Mouse (Mus musculus) kidney, embryonic 16.5 days (tissue): ENCODE results near the gene Ciapin1. TPM values are rescaled to one million over a fixed set of nuclear protein-coding genes. Genes with fewer than 3 reads are reported as not detected.
A peak's percentile ranks its signal among the peaks of the same experiment; 100 is the strongest.

Experiments
- ATAC-seq: fragments of 200-750 bp; cut with Nextera tagmentation; 2 replicates; pipeline ENCODE4 v1.8.0; 2017; ENCODE audit warnings: moderate TSS enrichment; ENCODE audit not compliant: low FRiP score, low TSS enrichment
- H3K27ac ChIP-seq: fragments of 300-500 bp; sonication (generic); 2 replicates; pipeline ENCODE4 v1.5.1; 2014; ENCODE audit warnings: low read length
- H3K27me3 ChIP-seq: fragments of 300-500 bp; sonication (generic); 2 replicates; pipeline ENCODE4 v1.6.1; 2014; ENCODE audit warnings: low read length, control low read depth, mixed read lengths; ENCODE audit not compliant: insufficient read depth
- H3K36me3 ChIP-seq: fragments of 300-500 bp; sonication (generic); 2 replicates; pipeline ENCODE4 v1.6.1; 2014; ENCODE audit warnings: low read length, control low read depth, mixed read lengths; ENCODE audit not compliant: insufficient read depth
- H3K4me1 ChIP-seq: fragments of 300-500 bp; sonication (generic); 2 replicates; pipeline ENCODE4 v1.6.1; 2014; ENCODE audit warnings: low read length, control low read depth, mixed read lengths; ENCODE audit not compliant: insufficient read depth
- H3K4me2 ChIP-seq: fragments of 300-500 bp; sonication (generic); replicated peaks from 2 replicates; pipeline ENCODE4 v1.6.1; 2014; ENCODE audit warnings: low read depth, low read length
- H3K4me3 ChIP-seq: fragments of 300-500 bp; sonication (generic); 2 replicates; pipeline ENCODE4 v1.5.1; 2014; ENCODE audit warnings: mild to moderate bottlenecking, low read length
- H3K9ac ChIP-seq: fragments of 300-500 bp; sonication (generic); replicated peaks from 2 replicates; pipeline ENCODE4 v1.6.1; 2014; ENCODE audit warnings: low read length
- H3K9me3 ChIP-seq: fragments of 300-500 bp; sonication (generic); 2 replicates; pipeline ENCODE4 v1.6.1; 2016; ENCODE audit warnings: low read length, control low read depth
- WGBS: fragments of 180-500 bp; shearing (Covaris S2); extraction: QIAGEN DNeasy Blood & Tissue Kit; methylation state at CpG from one replicate; pipeline ENCODE4 v1.1.7; 2014; 5-methylcytosine and 5-hydroxymethylcytosine counted together
- polyA plus RNA-seq: library from polyadenylated mRNA; unstranded; fragments of >200 nt; fragmentation: Nextera tagmentation; extraction: Ambion mirVana; gene quantifications from 2 replicates; pipeline ENCODE4 v1.2.1, GENCODE M21; 2015

Ciapin1 gene
- polyA plus RNA-seq, 1 experiment from 2014 or later: 125 TPM

DNA sequence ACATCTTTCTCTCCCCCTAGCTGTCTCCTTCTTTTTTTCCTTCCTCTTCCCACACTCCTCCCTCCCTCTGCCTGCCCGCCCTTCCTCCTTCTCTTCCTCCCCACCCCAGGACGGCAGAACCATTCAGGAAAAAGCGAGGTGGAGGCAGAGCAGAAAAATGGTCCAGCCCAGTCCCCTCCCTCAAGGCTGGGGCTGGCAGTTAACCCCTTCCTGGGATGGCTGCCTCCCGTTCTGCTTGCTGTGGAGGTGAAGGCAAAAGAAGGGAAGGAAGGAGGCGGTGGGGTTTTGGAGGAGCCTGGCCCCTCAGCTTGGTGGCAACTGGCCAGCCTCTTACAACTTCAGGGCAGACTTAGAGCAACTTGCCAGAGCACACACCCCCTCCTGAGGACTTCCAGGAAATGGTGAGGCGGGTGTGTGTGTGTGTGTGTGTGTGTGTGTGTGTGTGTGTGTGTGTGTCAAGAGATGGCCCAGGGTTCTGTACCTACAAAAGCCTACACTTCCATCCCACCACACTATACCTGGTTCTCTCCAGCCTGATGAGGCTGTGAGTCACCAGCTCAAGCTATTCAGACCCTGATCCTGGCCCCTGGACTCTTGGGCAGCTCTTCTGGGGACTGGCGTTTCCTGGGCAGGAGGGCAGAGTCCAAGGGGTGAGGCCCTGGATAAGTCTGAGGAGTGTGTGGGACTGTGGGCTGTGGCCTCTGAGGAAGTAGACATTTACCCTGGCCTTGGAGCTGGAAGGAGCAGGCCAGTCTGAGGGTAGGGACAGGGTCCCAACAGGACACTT, 33.1 kb upstream of the Ciapin1 start:
- H3K27me3 ChIP-seq: peaks cover 5% of the 10 kb centered on the region; the same call in 1 of the 2 replicates
- H3K36me3 ChIP-seq: peaks cover 11% of the 10 kb centered on the region
- ATAC-seq: peak; percentile 72
- H3K4me3 ChIP-seq: peak overlapping the region; percentile 57
- 2% methylated on average over 7 of the region's 7 CpGs for WGBS
- H3K4me1 ChIP-seq: peaks cover 54% of the 10 kb centered on the region
- H3K27ac ChIP-seq: peak overlapping the region; percentile 83
- peak overlapping the region; percentile 97 for H3K4me2 ChIP-seq
- no peaks in the 10 kb centered on the region for H3K9me3 ChIP-seq
- H3K9ac ChIP-seq: peak overlapping the region; percentile 67

DNA sequence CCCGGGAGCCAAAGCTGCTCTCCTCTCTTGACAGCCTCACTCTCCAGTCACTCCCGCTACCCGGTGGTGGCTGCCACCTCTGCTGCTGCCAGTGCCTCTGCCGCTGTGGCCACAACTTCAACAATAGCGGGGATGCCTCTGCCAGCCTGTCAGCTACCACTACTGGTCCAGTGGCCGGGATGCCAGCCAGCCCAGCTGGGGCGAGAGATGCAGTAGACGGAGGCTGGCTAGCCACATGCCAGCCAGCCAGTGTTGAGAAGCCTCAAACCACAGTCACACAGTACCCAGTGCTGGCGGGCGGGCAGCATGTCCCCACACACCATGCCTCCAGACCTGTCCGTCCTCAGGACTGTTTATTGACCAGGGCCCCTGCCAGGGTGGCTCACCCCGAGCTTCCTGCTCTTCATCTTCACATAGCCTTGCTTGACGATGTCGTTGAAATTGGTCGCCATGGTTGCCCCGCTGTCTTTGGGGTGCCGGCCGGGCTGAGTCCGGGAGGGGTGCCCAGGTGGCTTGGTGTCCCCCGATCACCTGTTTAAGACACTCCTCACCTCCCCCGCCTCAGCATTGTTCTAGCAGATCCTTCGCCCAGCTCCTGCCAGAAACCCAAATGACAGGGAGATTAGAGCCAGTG, 32.4 kb upstream of the Ciapin1 start:
- Histone ChIP-seq H3K4me1 (peaks cover 52% of the 10 kb centered on the region), H3K4me2 (peak overlapping the region; percentile 97), H3K9ac (peak overlapping the region; percentile 67), H3K36me3 (peaks cover 18% of the 10 kb centered on the region), H3K27ac (peak overlapping the region; percentile 83), H3K27me3 (peaks cover 5% of the 10 kb centered on the region; the same call in 1 of the 2 replicates), H3K4me3 (peak overlapping the region; percentile 57), H3K9me3 (no peaks in the 10 kb centered on the region)
- peak; percentile 21 for ATAC-seq
- 1% methylated on average over 22 of the region's 22 CpGs for WGBS

DNA sequence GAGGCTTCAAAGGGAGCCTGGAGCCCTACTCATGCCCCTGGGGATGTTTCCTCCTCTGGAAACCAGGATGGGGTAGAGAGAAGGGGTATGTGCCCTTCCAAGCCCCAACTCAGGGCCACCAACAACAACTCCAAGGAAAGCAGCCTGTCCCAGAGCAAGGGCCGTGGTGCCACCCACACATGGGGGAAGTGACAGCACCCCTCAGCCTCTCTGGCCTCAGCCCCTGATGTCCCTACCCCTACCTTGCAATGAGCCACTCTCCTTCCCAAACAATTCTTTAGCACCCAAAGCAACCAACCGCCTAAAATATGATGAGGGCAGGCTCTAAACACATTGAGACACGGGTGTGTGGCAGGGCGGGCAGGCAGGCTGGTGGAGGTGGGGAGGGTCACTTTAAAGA, 31.8 kb upstream of the Ciapin1 start:
- Histone ChIP-seq H3K4me3 (peak overlapping the region; percentile 57), H3K36me3 (peaks cover 24% of the 10 kb centered on the region), H3K9me3 (no peaks in the 10 kb centered on the region), H3K4me1 (peaks cover 46% of the 10 kb centered on the region), H3K27ac (no peak overlapping the region), H3K9ac (peak overlapping the region; percentile 67; the same call in 1 of the 2 replicates), H3K4me2 (peak overlapping the region; percentile 97), H3K27me3 (peaks cover 3% of the 10 kb centered on the region; the same call in 1 of the 2 replicates)
- 25% methylated on average over 4 of the region's 4 CpGs for WGBS
- ATAC-seq: no peak

DNA sequence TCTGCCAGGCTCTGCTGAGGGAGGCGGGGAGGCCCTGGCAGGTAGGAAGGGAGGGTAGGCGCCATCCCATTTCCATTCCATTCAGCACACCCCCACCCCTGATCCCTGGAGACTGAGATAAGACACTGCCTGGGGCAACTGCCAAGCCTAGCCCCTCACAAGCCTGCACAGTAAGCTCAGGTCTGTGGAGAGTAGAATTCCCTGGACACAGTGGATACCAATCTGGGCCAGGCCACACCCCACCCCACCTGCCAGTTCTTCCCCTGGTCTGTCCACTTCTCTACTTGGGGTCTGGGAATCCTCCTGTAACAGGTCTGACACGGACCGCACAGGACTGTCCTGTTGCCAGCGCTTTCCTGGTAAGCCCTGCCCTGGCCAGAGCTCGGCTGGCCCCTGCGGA, 31.0 kb upstream of the Ciapin1 start:
- no peak overlapping the region for H3K27ac ChIP-seq
- H3K4me3 ChIP-seq: no peak overlapping the region
- no peak overlapping the region for H3K4me2 ChIP-seq
- peaks cover 38% of the 10 kb centered on the region for H3K4me1 ChIP-seq
- H3K27me3 ChIP-seq: no peaks in the 10 kb centered on the region
- no peak for ATAC-seq
- H3K36me3 ChIP-seq: peaks cover 33% of the 10 kb centered on the region
- H3K9ac ChIP-seq: no peak overlapping the region
- H3K9me3 ChIP-seq: no peaks in the 10 kb centered on the region
- 67% methylated on average over 7 of the region's 7 CpGs for WGBS

DNA sequence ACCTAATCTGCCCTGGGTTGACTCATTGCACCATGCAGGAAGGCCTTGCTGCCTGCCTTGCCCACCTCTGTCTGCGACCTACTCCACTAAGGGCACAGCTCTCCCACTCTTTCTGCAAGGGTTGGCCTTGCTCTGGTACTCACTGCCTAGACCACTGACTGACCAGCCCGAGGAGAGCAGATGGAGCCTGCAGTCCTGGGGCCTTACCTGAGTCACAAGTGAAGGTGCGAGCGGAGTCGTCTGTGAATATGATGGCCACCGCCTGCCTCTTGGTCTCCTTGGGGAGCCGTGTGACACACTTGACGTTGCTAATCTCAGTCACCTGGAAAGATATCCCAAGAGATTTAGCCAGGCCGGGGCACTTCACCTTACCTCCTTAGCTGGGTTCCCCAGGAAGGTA, 28.8 kb upstream of the Ciapin1 start:
- Histone ChIP-seq H3K9me3 (no peaks in the 10 kb centered on the region), H3K36me3 (peaks cover 49% of the 10 kb centered on the region), H3K9ac (no peak overlapping the region), H3K4me1 (peaks cover 26% of the 10 kb centered on the region), H3K27ac (no peak overlapping the region), H3K4me3 (no peak overlapping the region), H3K27me3 (no peaks in the 10 kb centered on the region), H3K4me2 (no peak overlapping the region)
- no peak for ATAC-seq
- 86% methylated on average over 9 of the region's 9 CpGs for WGBS

DNA sequence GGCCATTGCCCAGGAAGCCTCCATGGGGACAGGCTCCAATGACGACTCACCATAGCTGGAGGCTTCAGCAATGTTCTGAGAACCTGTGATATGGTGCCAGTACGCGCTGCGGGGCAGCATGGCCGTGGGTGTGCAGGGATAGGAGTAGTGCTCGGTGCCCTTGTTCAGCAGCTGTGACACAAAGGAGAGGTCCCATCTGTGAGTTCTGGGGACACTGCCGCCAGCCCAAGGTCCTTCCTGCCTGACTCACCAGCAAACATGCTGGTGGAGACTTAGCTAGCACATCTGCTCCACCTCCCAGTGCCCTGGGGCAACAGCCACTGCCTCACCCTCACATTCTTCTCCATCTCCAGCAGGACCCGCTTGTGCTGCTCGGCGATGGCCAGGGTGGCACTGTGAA, 27.1 kb upstream of the Ciapin1 start:
- Histone ChIP-seq H3K27me3 (no peaks in the 10 kb centered on the region), H3K4me3 (no peak overlapping the region), H3K36me3 (peaks cover 52% of the 10 kb centered on the region), H3K9me3 (no peaks in the 10 kb centered on the region), H3K9ac (no peak overlapping the region), H3K27ac (no peak overlapping the region), H3K4me2 (no peak overlapping the region), H3K4me1 (peaks cover 10% of the 10 kb centered on the region)
- 84% methylated on average over 10 of the region's 10 CpGs for WGBS
- no peak for ATAC-seq

DNA sequence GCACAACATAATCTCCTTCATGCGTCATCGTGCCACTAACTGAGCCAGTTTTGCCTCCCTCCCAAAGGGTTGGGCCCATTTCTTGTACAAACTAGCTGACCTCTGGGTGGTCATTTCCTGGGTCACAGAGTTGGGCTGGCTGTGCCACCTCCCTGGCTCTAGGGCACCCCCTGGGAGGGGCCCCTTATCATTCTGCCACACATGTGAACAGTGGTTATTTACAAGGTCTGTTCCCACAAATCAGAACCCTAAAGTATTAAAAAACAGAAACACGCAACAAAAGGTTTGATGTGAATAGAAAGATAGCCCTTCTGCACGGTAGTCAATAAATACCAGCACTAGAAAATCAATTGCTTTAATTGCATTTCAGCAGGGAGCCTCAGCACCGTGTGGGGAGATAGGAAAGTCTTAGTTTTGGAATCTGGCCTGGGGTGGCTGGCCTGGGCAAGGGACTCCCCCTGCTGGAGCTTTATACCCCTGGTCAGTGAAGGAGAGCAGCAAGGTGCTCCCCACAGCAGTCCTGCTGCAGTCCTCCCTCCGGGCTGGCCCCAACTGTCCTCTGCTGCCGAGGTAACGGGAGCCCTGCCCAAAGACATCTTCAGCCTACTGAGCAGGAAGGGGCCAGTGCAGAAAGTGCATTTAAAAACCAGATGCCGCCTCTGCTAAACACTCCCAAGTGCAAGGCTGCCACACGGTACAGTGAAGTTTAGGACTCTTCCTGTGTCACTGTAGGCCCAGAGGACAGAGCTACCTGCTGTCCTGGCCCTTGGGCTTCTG, 25.9 kb upstream of the Ciapin1 start:
- Histone ChIP-seq H3K9me3 (no peaks in the 10 kb centered on the region), H3K9ac (no peak overlapping the region), H3K4me1 (peaks cover 4% of the 10 kb centered on the region; the same call in 1 of the 2 replicates), H3K27ac (no peak overlapping the region), H3K27me3 (no peaks in the 10 kb centered on the region), H3K4me3 (no peak overlapping the region), H3K36me3 (peaks cover 55% of the 10 kb centered on the region), H3K4me2 (no peak overlapping the region)
- no peak for ATAC-seq
- WGBS: 75% methylated on average over 10 of the region's 10 CpGs

DNA sequence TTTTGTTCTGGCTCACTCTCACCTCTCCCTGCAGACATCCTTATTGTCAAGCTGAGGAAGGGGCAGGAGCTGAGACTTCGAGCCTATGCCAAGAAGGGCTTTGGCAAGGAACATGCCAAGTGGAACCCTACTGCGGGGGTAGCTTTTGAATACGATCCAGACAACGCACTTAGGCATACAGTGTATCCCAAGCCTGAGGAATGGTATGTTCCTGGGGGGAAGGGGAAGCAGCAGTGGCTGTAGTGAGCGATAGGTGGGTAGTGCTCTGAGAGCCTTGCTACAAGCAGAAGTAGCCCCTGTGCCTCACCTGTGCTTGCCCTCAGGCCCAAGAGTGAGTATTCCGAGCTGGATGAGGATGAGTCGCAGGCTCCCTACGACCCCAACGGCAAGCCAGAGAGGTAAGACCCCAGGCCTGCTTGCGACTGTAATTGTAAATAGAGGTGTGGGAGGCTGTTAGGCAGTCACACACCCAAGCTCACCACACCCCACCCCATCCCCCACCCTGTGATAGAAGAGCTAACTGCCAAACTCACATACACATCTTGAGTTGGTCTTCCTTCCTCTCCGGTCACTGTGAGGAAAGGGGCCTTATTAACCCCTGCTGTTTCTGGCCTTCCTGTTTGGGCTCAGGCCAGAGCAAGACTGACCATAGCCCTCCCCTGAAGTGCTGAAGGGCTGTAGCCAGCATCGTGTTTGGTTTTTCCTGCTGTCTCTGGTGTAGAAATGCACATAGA, 24.5 kb upstream of the Ciapin1 start:
- Histone ChIP-seq H3K9me3 (no peaks in the 10 kb centered on the region), H3K9ac (no peak overlapping the region), H3K4me3 (no peak overlapping the region), H3K27ac (peak overlapping the region; percentile 35; the same call in 1 of the 2 replicates), H3K36me3 (peaks cover 54% of the 10 kb centered on the region), H3K4me1 (peaks cover 10% of the 10 kb centered on the region), H3K27me3 (no peaks in the 10 kb centered on the region), H3K4me2 (no peak overlapping the region)
- 78% methylated on average over 12 of the region's 12 CpGs for WGBS
- no peak for ATAC-seq

DNA sequence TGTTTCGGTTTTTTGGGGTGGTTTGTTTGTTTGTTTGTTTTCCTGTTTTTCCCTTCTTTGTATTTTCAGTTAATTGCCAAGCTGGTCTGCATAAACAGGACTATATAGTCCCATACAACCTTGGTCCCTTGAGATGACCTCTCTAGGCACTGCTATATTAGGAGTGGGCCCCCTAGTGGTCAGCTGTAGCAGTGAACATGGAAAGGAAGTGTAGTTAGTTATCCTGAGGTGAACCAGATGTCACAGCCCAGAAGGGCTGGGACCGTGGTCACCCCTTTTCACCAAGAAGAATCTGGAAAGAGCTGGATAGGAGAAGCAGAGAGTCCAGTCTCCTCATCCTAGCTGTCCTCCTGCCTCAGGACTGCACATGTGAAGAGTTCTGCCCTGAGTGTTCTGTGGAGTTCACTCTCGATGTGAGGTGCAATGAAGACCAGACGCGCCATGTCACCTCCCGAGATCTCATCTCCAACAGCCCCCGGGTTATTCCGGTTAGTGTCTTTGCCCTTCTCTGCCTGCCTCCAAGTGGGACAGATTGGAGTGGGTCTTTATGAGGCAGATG, 23.3 kb upstream of the Ciapin1 start:
- Histone ChIP-seq H3K36me3 (peaks cover 45% of the 10 kb centered on the region), H3K9ac (no peak overlapping the region), H3K27ac (no peak overlapping the region), H3K4me1 (peaks cover 10% of the 10 kb centered on the region), H3K9me3 (no peaks in the 10 kb centered on the region), H3K27me3 (no peaks in the 10 kb centered on the region), H3K4me2 (no peak overlapping the region), H3K4me3 (no peak overlapping the region)
- 74% methylated on average over 8 of the region's 8 CpGs for WGBS
- ATAC-seq: no peak
